Mouse (Mus musculus): ENCODE results near the gene Olfr640.

- TF ChIP-seq CTCF (IDR thresholded peaks at IDR 0.05; ENCODE audit: insufficient read depth, low read depth, low read length) (no peak), POLR2A (IDR thresholded peaks at IDR 0.05; ENCODE audit: insufficient read depth, low read depth, low read length) (no peak)
Measured at GRCm38 (mm10) chr7:104026978-104027377, 1.6 kb upstream of the Olfr640 start.

Data from olfactory bulb, adult 2 months (tissue).